Mouse (Mus musculus) CH12F3 (cell line): Measurements from ENCODE around the gene Msmo1.

Experiments
- in situ Hi-C: fragments of 300-500 bp; cut with MboI; formaldehyde crosslinking; loops from 2 replicates; pipeline ENCODE4 v1.14.3; 2020; ENCODE audit warnings: low sequenced_read_pairs

Msmo1 gene

DNA sequence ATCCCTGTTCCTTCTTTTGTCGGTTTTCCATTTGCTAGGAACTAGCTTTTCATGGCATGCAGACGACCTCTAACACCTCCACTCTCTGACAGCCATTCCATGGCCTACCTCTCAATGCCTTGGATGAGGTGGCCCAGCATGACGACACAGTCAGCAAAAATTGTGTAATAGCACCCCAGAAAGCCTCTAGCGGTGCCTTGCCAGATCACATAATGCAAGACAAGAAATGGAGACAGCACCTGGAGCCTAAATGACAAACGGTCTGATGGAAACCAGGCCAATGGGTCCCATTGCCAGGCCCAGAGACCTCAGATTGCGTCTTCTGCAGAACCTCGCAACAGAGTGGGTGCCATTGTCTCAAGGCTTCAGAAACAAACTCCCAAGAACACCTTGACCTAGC lies 21.1 kb downstream of the Msmo1 start:
- in situ Hi-C loops: no loop called here

DNA sequence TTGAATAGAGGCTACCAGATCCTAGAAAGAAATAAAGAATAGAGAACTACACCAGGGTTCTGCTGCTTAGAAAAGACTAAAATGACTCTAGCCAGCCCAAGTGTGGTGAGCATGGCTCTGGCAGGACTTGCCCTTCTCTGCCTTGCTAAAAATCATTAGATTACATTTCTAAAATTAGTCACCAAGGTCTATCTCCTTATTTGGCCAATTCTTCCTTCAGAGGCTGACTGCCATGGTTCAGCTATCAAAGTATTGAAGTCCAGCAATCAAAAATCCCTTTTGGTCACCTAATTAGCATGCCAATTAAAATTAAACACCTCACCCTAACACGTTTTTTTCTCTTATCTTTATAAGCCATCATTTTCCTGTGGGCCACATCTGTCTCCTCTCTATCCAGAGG lies 22.0 kb downstream of the Msmo1 start:
- in situ Hi-C loops: no loop called here

DNA sequence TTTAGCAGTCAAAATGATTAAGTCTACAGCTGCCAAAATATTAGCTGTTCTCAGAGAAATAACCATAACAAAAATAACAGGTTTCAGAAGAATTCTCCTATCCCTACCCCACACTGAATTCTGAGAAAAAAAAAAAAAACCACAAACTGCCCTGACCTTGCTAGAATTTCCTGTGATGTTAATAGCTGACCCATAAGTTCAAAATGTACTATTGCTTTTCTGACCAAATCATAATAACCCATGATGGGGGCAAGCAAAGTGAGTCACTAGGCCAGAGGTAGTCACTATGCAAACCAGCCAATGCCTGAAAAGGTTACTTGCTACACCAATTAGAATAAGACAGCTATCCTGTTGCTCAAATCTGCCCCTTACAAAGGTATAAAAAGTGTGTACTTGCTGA lies 26.1 kb downstream of the Msmo1 start:
- in situ Hi-C loops: no loop called here

DNA sequence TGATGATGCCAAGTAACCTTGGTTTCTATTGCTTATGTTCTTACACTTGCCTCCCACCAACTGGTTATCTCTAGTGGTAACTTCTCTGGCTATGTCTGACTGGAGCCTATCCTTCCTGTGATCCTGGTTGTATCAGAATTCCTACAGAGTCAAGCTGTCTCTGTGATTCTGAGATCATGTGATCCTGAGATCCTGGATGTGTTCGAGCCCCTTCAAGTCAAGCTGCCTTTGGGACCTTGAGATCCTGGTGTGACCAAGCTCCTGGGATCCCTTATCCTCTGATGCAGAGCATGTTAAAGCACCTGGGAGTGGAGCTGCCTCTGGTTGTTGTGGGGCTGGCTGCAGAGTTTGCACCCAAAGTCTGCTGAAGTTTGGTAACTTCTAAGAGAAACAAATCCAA lies 30.4 kb downstream of the Msmo1 start:
- in situ Hi-C loops: no loop called here

DNA sequence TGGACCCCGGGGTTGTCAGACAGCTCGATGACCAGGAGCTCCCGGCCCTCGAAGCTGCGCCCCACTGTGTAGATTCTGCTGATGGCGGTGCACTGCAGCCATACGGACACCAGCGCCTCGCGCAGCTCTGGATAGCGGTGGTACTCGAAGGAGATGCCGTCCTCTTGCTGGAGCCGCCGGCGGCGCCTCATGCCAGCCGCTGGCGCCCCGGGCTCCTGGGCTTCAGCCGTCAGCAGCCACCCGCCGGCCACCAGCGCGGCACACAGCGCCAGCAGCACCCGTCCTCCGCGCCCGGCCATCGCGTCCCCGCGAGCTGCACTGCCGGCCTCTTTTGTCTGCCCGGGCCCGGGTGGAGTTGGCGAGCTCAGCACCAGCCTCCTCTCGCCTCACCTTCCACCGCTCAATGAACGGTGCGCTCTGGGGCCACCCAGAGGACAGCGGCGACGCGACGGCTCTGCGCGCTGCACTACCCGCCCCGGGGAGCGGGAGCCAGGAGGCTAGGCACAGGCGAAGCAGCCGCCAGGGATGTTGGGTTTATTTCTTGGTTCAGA lies 40.9 kb downstream of the Msmo1 start, which contains the start of gene Cpe:
TSS of gene Cpe (minus strand) at position 404 of the 551 bp plus-strand sequence.
- in situ Hi-C loops: no loop called here

DNA sequence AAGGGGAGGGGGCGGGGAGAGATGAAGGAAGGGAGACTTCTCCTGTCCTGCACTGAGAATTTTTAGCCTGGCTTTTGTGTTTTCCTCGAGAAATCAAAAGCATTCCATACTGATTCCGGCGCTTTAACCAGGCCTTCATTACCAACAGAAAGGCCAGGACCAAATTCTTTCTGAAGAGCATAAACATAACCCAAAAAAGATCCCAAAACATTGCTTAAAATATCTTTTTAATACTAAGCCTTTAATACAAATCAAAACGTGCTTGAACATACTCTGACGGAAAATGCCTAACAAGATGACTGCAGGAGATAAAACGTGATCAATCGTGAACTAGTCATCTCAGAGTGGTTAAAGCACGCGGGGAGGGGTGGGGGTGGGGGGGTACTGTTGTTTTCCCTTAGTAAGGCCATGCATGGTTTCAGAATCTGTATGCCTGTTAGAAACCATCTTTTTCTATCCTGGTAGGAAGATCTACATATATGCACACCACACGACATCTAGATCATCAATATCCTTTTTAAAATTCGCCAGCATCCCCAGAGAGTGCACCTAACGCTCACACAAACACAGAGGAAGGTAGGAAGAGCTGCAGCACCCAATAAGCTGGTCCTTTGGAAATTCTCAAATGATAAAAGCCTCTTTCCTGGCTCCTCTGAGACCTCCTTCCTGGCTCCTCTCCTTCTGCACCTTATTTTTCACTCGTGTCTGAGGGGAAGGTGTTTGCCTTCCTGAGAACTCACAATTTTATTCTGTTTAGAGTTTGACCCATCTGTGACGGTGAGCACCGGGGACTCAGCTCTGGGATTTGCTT lies 41.8 kb downstream of the Msmo1 start:
- in situ Hi-C loops: no loop called here

DNA sequence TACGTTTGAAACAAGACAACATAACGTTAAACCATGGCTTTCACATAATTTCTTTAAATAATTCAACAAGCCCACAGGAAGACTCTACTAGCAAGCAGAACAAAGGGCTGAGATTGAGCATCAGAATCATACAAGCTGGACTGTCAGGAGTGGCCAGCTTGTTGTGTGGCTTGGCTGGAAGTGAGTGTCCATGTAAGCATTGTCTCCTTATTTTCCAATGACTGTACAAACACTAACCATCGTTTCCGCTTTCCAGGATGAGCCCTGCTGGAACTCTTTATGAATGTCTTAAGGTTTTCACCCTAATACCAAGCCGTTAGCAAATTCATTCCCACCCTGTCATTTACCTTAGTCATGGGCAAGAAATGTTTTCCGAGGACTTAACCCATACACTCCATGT lies 42.7 kb downstream of the Msmo1 start:
- in situ Hi-C loops: no loop called here

DNA sequence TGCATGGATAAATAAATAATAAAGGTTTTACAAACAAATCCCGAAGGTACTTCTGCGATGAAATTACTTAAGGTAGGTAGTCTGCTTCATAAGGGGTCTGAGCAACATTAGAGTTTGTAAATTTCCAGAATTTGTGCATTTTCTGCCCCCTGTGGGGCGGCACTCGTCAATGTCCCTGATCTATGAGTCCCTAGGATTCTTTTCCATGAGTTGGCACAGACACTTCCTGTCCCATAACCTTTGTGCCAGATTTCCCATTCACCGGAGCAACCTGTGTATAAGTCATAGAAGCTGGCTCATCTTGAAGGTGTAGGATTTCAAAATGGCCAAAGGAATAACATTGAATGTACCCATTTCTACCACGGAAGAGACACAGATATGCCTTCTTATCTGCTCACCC lies 43.3 kb downstream of the Msmo1 start:
- in situ Hi-C loops: no loop called here

DNA sequence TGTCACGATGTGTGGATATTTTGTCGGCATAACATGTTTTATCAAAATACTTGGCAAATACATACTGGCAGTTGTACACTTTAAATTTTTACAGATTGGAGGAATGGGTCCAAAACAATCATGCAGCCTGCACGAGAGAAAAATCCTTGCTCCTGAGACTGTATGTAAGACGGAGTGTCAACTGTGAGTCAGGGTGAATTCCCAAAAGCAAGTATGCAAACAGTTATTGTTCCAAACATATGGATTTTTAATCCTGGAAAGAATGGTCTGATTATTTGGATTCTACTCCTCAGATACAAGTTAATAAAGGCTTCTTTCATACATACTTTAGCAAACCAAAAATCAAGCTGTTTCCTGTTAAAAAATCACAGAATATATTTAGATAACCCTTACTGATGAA lies 44.9 kb downstream of the Msmo1 start:
- in situ Hi-C loops: no loop called here

DNA sequence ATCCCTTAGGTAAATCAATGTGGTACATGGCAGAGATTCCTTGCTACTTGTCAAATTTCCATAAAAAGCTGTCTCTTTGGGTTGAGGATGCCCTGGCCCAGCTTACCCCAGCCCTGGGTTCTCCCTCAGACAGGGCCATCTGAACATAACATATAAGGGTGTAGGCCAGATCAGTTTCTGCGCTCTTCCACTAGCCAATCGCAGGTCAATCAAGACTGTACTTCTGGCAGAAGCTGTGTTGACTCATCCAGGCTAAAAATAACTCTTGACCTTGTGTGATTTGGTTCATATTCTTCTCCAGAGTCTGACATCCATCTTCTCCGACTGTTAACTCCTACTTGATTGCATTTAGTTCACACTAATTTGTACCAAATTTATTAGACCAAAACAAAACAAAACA lies 45.4 kb downstream of the Msmo1 start:
- in situ Hi-C loops: no loop called here

DNA sequence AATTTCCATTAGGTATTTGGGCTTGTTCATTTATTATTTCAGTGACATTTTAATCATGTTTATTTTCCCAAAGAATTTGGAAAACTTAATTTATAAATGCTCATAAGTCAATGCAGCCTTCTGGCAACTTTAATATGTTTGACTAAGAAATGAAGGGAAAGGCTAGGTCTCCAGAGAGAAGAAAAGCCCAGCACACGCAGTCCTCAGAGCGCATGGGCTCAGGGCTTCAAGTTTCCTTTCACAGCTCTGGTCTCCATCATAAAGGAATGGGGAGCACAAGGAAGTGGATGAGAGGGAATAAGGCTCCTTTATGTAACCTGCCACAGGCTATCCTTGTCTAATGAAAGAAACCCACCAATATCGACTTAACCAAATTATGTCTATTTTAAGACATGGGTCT lies 51.1 kb downstream of the Msmo1 start:
- in situ Hi-C loops: no loop called here

DNA sequence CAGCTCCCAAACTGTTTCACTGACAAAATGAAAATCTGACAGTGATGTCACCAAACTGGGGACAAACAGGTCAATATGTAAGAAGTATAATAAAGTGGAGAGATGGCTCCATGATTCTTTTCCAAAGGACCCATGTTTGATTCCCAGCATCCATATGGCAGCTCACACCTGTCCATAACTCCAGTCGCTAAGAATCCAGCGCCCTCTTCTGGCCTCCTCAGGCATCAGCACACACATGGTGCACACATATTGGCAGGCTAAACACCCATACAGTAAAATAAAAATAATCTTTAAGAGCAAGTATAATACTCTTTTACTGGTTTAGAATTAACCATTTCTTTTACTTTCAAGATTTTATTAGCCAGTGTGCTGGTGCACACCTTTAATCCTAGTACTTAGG lies 57.2 kb downstream of the Msmo1 start:
- in situ Hi-C loops: no loop called here

DNA sequence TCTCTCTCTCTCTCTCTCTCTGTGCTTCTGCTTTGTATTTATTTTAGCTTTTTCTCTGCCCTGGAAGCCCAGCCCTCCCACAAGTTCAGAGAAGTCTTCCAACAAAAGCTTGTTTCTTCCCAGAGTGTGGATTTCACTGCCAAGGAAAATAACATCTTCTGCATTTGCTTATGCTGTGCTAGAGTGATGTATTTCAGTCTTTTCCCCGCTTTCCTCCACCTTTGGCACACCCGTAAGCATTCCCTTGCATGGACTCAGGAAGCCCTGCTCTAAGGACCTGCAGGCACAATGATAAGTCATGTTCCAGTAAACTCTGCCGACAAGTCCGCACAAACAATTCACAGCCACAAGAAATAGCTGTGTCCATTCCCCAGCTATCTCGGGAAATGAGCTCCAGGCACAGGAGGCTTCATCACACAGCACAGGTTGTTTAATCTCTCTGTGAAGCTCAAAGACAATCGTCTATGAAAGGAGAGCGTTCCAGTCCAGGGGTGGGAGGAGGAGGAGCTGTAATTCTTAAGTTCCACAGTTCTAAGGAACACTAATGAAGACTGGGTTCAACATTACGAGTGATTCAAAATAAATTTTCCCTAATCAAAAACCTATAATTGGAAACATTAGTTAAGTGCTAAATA lies 58.5 kb downstream of the Msmo1 start:
- in situ Hi-C loops: no loop called here

DNA sequence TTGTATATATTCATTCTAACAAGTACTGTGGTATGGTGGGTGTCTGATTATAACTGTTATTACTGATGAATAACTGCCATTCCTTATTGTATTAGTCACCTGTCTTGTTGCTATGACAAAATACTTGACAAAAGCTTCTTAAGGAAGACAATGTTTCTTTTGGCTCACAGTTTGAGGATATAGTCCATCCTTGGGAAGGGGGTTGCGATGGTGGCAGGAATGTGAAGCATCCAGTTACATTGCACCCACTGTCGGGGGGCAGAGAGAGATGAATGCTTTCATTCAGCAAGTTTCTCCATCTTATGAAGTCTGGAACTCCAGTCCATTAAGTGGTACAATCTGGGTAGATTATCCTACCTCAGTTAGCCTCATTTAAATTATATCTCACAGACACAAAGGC lies 60.7 kb downstream of the Msmo1 start:
- in situ Hi-C loops: no loop called here

DNA sequence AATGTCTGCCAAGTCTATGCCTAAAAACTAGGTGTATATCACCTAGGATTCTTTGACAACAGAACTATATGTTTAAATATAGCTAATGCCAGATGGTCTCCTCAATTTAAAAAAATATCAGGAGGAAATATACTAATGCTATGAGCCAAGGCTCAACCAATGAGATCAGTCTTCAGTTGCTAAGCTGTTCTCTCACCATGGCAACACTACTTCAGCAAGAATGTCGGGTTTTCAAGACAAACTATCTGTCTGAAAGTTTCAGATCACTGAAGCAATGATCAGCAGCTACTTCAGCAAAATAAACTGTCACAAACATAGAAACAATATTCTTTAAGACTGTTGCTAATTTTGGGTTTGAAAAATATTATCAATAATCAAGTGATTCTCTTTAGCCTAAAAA lies 61.7 kb downstream of the Msmo1 start:
- in situ Hi-C loops: no loop called here
